Mouse (Mus musculus) liver, embryonic 14.5 days (tissue): ENCODE measurements around the gene Gm21954. TPM values are rescaled to one million over a fixed set of nuclear protein-coding genes. Genes with fewer than 3 reads are reported as not detected.

ENCODE experiments used
- ATAC-seq: fragments of 200-750 bp; cut with Nextera tagmentation; 2 replicates; pipeline ENCODE4 v1.8.0; 2017; ENCODE audit warnings: moderate number of reproducible peaks, mild to moderate bottlenecking, moderate library complexity; ENCODE audit not compliant: insufficient read depth
- DNase-seq, 3 experiments: peaks; one replicate each; pipeline ENCODE4 v3.0.0-alpha.2; 2012 to 2013; ENCODE audit warnings: low read depth in 3 of 3, low spot score in 3 of 3
- H3K27ac ChIP-seq: fragments of 300-500 bp; sonication (generic); 2 replicates; pipeline ENCODE4 v1.5.1; 2014; ENCODE audit warnings: moderate library complexity, mild to moderate bottlenecking, control low read depth, inconsistent platforms
- H3K27me3 ChIP-seq: fragments of 300-500 bp; sonication (generic); 2 replicates; pipeline ENCODE4 v1.6.1; 2014; ENCODE audit warnings: mild to moderate bottlenecking, low read length, moderate library complexity; ENCODE audit not compliant: control insufficient read depth, insufficient read depth
- H3K36me3 ChIP-seq: fragments of 300-500 bp; sonication (generic); replicated peaks from 2 replicates; pipeline ENCODE4 v1.6.1; 2014; ENCODE audit warnings: low read depth; ENCODE audit not compliant: control insufficient read depth, insufficient read depth
- H3K4me1 ChIP-seq, 2 experiments: fragments of 200-500 bp in 1 of 2; fragments of 300-500 bp in 1 of 2; sonication (generic) in 1 of 2; replicated peaks; 2 replicates each; pipeline ENCODE4 v1.6.1; 2012 to 2014; ENCODE audit warnings: antibody characterized with exemption in 1 of 2, inconsistent platforms in 1 of 2, low read length in 1 of 2; ENCODE audit not compliant: control insufficient read depth in 2 of 2, insufficient read depth in 2 of 2
- H3K4me2 ChIP-seq: fragments of 300-500 bp; sonication (generic); 2 replicates; pipeline ENCODE4 v1.6.1; 2014; ENCODE audit warnings: low read depth, mild to moderate bottlenecking, control low read depth, moderate library complexity
- H3K4me3 ChIP-seq, 2 experiments: fragments of 200-500 bp in 1 of 2; fragments of 300-500 bp in 1 of 2; sonication (generic) in 1 of 2; 2 replicates each; pipeline ENCODE4 v1.5.1; 2012 to 2014; ENCODE audit warnings: low read depth in 2 of 2, low read length in 2 of 2, mild to moderate bottlenecking in 2 of 2, control low read depth in 1 of 2, inconsistent platforms in 1 of 2, moderate library complexity in 1 of 2; ENCODE audit not compliant: insufficient read depth in 1 of 2
- H3K9ac ChIP-seq: fragments of 300-500 bp; sonication (generic); replicated peaks from 2 replicates; pipeline ENCODE4 v1.6.1; 2014; ENCODE audit warnings: mild to moderate bottlenecking, control low read depth, moderate library complexity
- H3K9me3 ChIP-seq: fragments of 300-500 bp; sonication (generic); 2 replicates; pipeline ENCODE4 v1.6.1; 2016; ENCODE audit warnings: low read length, mixed read lengths; ENCODE audit not compliant: control insufficient read depth
- CTCF ChIP-seq: IDR thresholded peaks from 2 replicates; pipeline ENCODE4 v1.5.1; 2016; ENCODE audit warnings: antibody characterized with exemption, low read depth, control low read depth
- EP300 ChIP-seq: IDR thresholded peaks from 2 replicates; pipeline ENCODE4 v1.6.1; 2016; ENCODE audit warnings: antibody characterized with exemption, low read depth
- WGBS: fragments of 180-500 bp; shearing (Covaris S2); extraction: QIAGEN DNeasy Blood & Tissue Kit; methylation state at CpG from one replicate; pipeline ENCODE4 v1.1.7; 2014; ENCODE audit not compliant: insufficient replicate concordance; 5-methylcytosine and 5-hydroxymethylcytosine counted together
- polyA plus RNA-seq, 2 experiments: library from polyadenylated mRNA; depleted of rRNA in 1 of 2; stranded (reverse) in 1 of 2; unstranded in 1 of 2; fragments of >200 nt; fragmentation: Nextera tagmentation in 1 of 2; extraction: Ambion mirVana in 1 of 2; gene quantifications; 2 replicates each; pipeline versions ENCODE4 v1.2.1 to v1.2.3; 2012 to 2014

Gene Gm21954
- polyA plus RNA-seq, 2 experiments, result not detected

- H3K4me3 ChIP-seq, result no peak overlapping the region
- WGBS, result 69% methylated on average over 3 of the region's 3 CpGs
- H3K27ac ChIP-seq, result no peak overlapping the region
Observed at GRCm38 (mm10) chr3:55431223-55431622, 40.8 kb downstream of the Gm21954 start.

GRCm38 (mm10) chr3:55430022-55430549 lies 41.9 kb downstream of the Gm21954 start:
- Histone ChIP-seq H3K4me3 (no peak overlapping the region), H3K4me2 (no peak overlapping the region), H3K36me3 (no peaks in the 10 kb centered on the region), H3K4me1 (no peaks in the 10 kb centered on the region), H3K9ac (no peak overlapping the region), H3K9me3 (no peaks in the 10 kb centered on the region), H3K27ac (no peak overlapping the region), H3K27me3 (no peaks in the 10 kb centered on the region)
- DNase-seq (no peak), ATAC-seq (no peak)
- TF ChIP-seq EP300, result no peak
- WGBS, result 65% methylated on average over 2 of the region's 2 CpGs

More at GRCm38 (mm10) chr3:55431223-55431622, 40.8 kb downstream of the Gm21954 start:
- H3K9ac ChIP-seq, result no peak overlapping the region
- H3K4me2 ChIP-seq, result no peak overlapping the region
- TF ChIP-seq CTCF, result no peak
- H3K36me3 ChIP-seq, result no peaks in the 10 kb centered on the region
- H3K4me1 ChIP-seq, result no peaks in the 10 kb centered on the region
- ATAC-seq, result no peak
- H3K27me3 ChIP-seq, result no peaks in the 10 kb centered on the region
- DNase-seq, result no peak
- no peaks in the 10 kb centered on the region for H3K9me3 ChIP-seq

DNA sequence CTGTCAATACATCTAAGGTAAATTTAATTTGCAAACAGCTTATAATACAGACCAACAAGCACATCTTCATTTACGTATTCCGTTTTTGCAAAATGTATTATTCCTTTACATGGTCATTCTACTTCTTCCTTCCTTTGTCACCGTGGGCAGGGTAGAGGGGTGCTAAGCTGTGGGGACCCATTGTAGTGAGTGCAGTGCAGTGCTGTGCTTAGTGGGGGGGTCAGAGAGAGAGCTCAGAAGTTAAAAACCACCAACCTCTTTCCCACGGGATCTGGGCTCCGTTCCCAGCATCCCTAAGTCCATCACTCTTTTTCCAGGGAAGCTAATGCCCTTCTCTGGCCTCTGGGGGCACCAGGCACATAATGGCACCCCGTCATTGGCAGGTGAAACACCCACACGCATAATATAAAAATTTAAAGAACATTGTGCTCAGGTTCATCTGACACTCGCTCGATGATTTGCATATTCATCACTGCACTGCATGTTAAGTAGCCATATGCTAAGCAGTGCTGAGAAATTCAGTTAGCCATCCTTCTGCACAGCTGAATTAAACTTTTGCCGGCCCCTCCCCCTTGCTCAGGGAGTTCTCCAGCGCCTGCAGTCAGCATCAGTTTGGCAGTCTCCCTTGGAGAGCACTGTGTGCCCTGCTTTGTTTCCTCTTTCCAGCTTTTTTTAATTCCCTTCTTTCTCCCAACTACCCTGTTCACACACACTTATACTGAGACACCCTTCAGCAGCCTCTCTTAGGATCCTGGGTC lies 48.2 kb downstream of the Gm21954 start:
- no peak for ATAC-seq
- Histone ChIP-seq H3K4me1 (no peaks in the 10 kb centered on the region), H3K36me3 (no peaks in the 10 kb centered on the region), H3K9me3 (no peaks in the 10 kb centered on the region), H3K4me2 (no peak overlapping the region), H3K27me3 (no peaks in the 10 kb centered on the region), H3K27ac (no peak overlapping the region), H3K9ac (no peak overlapping the region), H3K4me3 (no peak overlapping the region)
- WGBS, result 34% methylated on average over 11 of the region's 11 CpGs
- no peak for TF ChIP-seq CTCF
- no peak for TF ChIP-seq EP300
- no peak for DNase-seq

GRCm38 (mm10) chr3:55420436-55421083 lies 51.5 kb downstream of the Gm21954 start:
- Histone ChIP-seq H3K9me3 (no peaks in the 10 kb centered on the region), H3K36me3 (no peaks in the 10 kb centered on the region), H3K4me3 (no peak overlapping the region), H3K9ac (no peak overlapping the region), H3K4me1 (no peaks in the 10 kb centered on the region), H3K27me3 (no peaks in the 10 kb centered on the region), H3K27ac (no peak overlapping the region), H3K4me2 (no peak overlapping the region)
- WGBS, result 50% methylated on average over 8 of the region's 8 CpGs
- no peak for TF ChIP-seq EP300
- no peak for TF ChIP-seq CTCF
- ATAC-seq (no peak), DNase-seq (no peak)

GRCm38 (mm10) chr3:55419334-55419733 lies 52.7 kb downstream of the Gm21954 start:
- Histone ChIP-seq H3K4me1 (no peaks in the 10 kb centered on the region), H3K27ac (no peak overlapping the region), H3K9ac (no peak overlapping the region), H3K9me3 (no peaks in the 10 kb centered on the region), H3K27me3 (no peaks in the 10 kb centered on the region), H3K4me2 (no peak overlapping the region), H3K4me3 (no peak overlapping the region), H3K36me3 (no peaks in the 10 kb centered on the region)
- TF ChIP-seq CTCF, result no peak
- no peak for TF ChIP-seq EP300
- DNase-seq (no peak), ATAC-seq (no peak)
- 19% methylated on average over 3 of the region's 3 CpGs for whole genome bisulfite sequencing
